Mouse (Mus musculus): ENCODE measurements around the gene Txnl4b. TPM values are rescaled to one million over a fixed set of nuclear protein-coding genes. Genes with fewer than 3 reads are reported as not detected.
A peak's percentile ranks its signal among the peaks of the same experiment; 100 is the strongest.

The Txnl4b gene
- polyA plus RNA-seq, 1 experiment from 2014 or later = 26.7 TPM

DNA sequence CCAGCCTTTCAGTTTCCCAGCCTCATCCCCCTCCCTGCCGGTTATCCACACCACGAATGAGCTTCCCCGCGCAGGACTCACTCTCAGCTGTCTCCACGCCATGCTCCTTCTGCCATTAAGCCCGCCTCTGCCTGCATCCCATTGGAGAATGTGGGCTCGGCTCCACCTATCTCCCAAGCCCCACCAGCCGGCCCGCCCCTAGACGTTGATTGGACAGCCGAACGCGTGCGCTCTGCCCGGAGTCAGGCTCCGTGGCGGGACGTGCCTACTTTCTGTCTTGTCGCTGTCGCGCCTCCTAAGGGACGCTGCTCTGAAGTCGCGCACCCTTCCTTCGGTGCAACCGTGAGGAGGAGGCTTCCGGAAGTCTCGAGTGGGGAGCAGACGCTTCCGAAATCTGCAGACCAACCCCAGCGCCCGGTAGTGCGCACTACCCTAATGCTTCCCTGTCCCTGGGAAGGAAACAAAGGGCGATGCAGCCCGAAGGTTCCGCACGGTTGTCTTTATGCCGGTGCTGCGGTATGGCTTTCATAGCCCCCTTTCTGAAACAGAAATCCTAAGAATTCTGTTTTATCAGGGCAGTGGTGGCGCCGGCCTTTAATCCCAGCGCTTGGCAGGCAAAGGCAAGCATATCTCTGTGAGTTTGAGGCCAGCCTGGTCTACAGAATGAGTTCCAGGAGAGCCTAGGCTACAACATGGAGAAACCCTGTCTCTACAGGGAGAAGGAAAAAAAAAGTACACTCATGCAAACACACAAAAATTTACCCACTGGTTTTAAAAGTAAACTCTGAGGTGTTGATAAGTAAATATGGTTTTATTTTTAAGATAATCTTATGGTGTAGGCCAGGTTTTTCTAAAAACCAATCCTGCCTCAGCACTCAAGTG lies 42.8 kb downstream of the Txnl4b start, which contains the start of gene Dhodh:
Gene Dhodh, minus strand, starts transcription at position 403 of the 882 bp plus-strand sequence.
- peak; percentile 99 for ATAC-seq (replicated peaks; ENCODE audit: low FRiP score)
- WGBS = under 1% methylated on average over 42 of the region's 42 CpGs

DNA sequence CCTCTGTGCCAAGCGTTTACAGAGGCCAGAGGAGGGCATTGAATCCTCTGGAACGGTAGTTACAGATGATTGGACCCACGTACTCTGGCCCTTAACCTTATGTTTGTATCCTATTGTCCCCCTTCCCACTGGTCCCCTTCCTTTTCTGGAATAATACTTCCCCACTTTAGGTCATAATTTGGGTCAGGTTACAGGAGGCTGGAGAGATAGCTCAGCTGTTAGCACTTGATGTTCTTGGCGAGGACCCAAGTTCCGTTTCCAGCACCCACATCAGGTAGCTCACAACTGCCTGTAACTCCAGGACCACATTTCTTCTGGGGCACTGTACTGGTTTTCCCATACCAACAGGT lies 43.4 kb downstream of the Txnl4b start:
- Histone ChIP-seq H3K27me3 (no peaks in the 10 kb centered on the region), H3K27ac (peak overlapping the region; percentile 99), H3K4me2 (peak overlapping the region; percentile 88), H3K4me3 (replicated peaks) (peak overlapping the region; percentile 71), H3K9ac (peak overlapping the region; percentile 73), H3K9me3 (replicated peaks) (no peaks in the 10 kb centered on the region), H3K4me1 (peaks cover 13% of the 10 kb centered on the region), H3K36me3 (peaks cover 15% of the 10 kb centered on the region)
- no peak for ATAC-seq (replicated peaks; ENCODE audit: low FRiP score)
- 11% methylated on average over 5 of the region's 5 CpGs for WGBS

More for the DNA sequence above, 42.8 kb downstream of the Txnl4b start, which contains the start of gene Dhodh:
- peaks cover 13% of the 10 kb centered on the region for H3K4me1 ChIP-seq
- no peaks in the 10 kb centered on the region for H3K27me3 ChIP-seq
- H3K4me3 ChIP-seq (replicated peaks) = peak within 1 kb of the TSS; percentile 71
- H3K36me3 ChIP-seq = peaks cover 20% of the 10 kb centered on the region
- H3K4me2 ChIP-seq = peak within 1 kb of the TSS; percentile 88
- no peaks in the 10 kb centered on the region for H3K9me3 ChIP-seq (replicated peaks)
- H3K9ac ChIP-seq = peak within 1 kb of the TSS; percentile 73
- H3K27ac ChIP-seq = peak within 1 kb of the TSS; percentile 99

DNA sequence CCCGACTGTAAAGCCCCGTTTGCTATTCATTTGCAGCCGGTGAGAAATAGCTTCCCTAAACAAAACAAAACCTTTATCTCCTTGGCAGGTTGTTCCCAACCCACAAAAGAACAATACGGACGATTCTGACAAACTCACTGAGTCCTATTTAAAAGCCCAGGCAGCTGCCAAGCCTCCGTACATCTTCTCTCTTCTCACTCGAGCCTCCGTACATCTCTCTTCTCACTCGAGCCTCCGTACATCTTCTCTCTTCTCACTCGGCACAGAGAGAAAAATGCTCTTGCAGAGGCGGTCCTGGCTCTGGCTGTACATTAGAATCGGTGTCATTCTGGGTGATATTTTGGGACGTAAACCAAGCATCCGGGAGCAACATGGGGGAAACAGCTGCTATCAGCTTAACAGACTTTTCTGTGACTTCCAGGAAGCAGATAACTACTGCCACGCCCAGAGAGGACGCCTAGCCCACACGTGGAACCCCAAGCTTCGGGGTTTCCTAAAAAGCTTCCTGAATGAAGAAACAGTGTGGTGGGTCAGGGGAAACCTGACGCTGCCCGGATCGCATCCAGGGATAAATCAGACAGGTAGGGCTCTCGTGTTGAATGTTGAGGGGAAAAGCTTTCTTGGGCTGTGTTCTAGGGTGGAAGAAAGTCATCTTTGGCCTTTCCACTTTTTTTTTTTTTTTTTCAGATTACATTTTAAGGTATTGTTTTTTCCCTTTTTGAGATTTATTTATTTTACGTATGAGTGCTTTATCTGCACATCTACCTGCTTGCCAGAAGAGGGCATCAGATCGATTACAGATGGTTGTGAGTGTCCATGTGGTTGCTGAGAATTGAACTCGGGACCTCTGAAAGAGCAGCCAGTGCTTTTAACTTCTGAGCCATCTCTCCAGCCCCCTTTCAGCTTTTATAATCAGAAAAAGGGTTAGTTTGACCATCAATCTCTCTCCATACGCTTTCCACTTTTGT lies 48.8 kb downstream of the Txnl4b start, which contains the start of gene Pkd1l3:
Gene Pkd1l3, plus strand, starts transcription at position 275 of the 968 bp plus-strand sequence.
- WGBS = 60% methylated on average over 27 of the region's 27 CpGs
- Histone ChIP-seq H3K4me1 (no peaks in the 10 kb centered on the region), H3K4me3 (replicated peaks) (no peak within 1 kb of the TSS), H3K27me3 (no peaks in the 10 kb centered on the region; the same call in 1 of the 2 replicates), H3K9ac (no peak within 1 kb of the TSS), H3K4me2 (peak within 1 kb of the TSS; percentile 26), H3K36me3 (no peaks in the 10 kb centered on the region), H3K27ac (no peak within 1 kb of the TSS), H3K9me3 (replicated peaks) (no peaks in the 10 kb centered on the region)
- no peak for ATAC-seq (replicated peaks; ENCODE audit: low FRiP score)

DNA sequence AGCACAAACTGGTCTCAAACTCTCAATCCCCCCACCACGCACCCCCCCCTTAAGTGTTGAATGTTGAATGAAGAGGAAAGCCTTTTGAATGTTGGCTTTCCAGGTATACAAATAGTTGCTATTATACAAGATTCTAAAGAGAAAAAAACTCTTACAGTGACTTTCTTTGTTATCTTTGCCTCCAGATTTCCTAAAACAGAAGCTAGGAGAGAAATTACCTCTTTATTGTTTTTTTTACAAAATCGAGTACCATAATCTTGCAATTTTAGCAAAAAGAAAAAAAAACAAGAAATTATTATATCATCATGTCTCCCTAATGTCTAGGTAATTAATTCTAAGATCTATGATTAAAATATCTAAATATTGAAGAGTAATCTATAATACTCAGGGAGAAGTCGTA lies 49.9 kb downstream of the Txnl4b start:
- Histone ChIP-seq H3K4me1 (no peaks in the 10 kb centered on the region), H3K27ac (no peak overlapping the region), H3K27me3 (no peaks in the 10 kb centered on the region; the same call in 1 of the 2 replicates), H3K9ac (no peak overlapping the region), H3K36me3 (no peaks in the 10 kb centered on the region), H3K9me3 (replicated peaks) (no peaks in the 10 kb centered on the region), H3K4me3 (replicated peaks) (no peak overlapping the region), H3K4me2 (no peak overlapping the region)
- ATAC-seq (replicated peaks; ENCODE audit: low FRiP score) = no peak
- 84% methylated on average over 3 of the region's 3 CpGs for WGBS

Other genes starting within 250 kb of the Txnl4b start
- 0.08 and 0.10 TPM in 2 replicates for gene Pmfbp1, start 71.9 kb upstream of the Txnl4b start, polyA plus RNA-seq (2015; fragmentation: Nextera tagmentation; extraction: Ambion mirVana)
- gene Dhx38, start within 50 bp of the Txnl4b start, polyA plus RNA-seq (2015; fragmentation: Nextera tagmentation; extraction: Ambion mirVana) = 24.0 and 25.7 TPM in 2 replicates
- gene Hp, start 13.3 kb downstream of the Txnl4b start, polyA plus RNA-seq (2015; fragmentation: Nextera tagmentation; extraction: Ambion mirVana) = 5.7 and 6.0 TPM in 2 replicates
- gene Dhodh, start 42.8 kb downstream of the Txnl4b start, polyA plus RNA-seq (2015; fragmentation: Nextera tagmentation; extraction: Ambion mirVana) = 42.0 and 50.2 TPM in 2 replicates
- 0.09 and 0.14 TPM in 2 replicates for gene Pkd1l3, start 48.6 kb downstream of the Txnl4b start, polyA plus RNA-seq (2015; fragmentation: Nextera tagmentation; extraction: Ambion mirVana)
- 136 and 141 TPM in 2 replicates for gene Ist1, start 127.4 kb downstream of the Txnl4b start, polyA plus RNA-seq (2015; fragmentation: Nextera tagmentation; extraction: Ambion mirVana)
- gene Zfp821, start 139.7 kb downstream of the Txnl4b start, polyA plus RNA-seq (2015; fragmentation: Nextera tagmentation; extraction: Ambion mirVana) = 28.1 and 31.6 TPM in 2 replicates
- 7.3 and 7.9 TPM in 2 replicates for gene Atxn1l, start 171.8 kb downstream of the Txnl4b start, polyA plus RNA-seq (2015; fragmentation: Nextera tagmentation; extraction: Ambion mirVana)
- 45.4 TPM in 2 replicates for gene Ap1g1, start 212.7 kb downstream of the Txnl4b start, polyA plus RNA-seq (2015; fragmentation: Nextera tagmentation; extraction: Ambion mirVana)